Mouse (Mus musculus): ENCODE data around the gene Otud7b. TPM values are rescaled to one million over a fixed set of nuclear protein-coding genes. Genes with fewer than 3 reads are reported as not detected.
"Not testable (repeated sequence)": the region's sequence is repeated elsewhere in the genome, so short reads cannot be mapped to it uniquely, and the experiment has no call there.

Gene Otud7b
- total RNA-seq, 2 experiments from 2014 or later = 49.3 to 55.9 TPM

- peak; percentile 48 for DNase-seq
Observed at GRCm38 (mm10) chr3:96180727-96181477, 76.6 kb downstream of the Otud7b start, which contains the start of gene Sv2a. Sv2a (plus strand) TSS chr3:96181151.

GRCm38 (mm10) chr3:96181510-96182381, 77.4 kb downstream of the Otud7b start:
- DNase-seq = no peak

- DNase-seq = no peak
Observed at GRCm38 (mm10) chr3:96182382-96182776, 78.1 kb downstream of the Otud7b start.

GRCm38 (mm10) chr3:96192977-96193376, 88.7 kb downstream of the Otud7b start:
- DNase-seq = no peak

GRCm38 (mm10) chr3:96194966-96195365, 90.6 kb downstream of the Otud7b start:
- no peak for DNase-seq

GRCm38 (mm10) chr3:96195616-96196313, 91.4 kb downstream of the Otud7b start:
- DNase-seq = no peak

GRCm38 (mm10) chr3:96196437-96197128, 92.3 kb downstream of the Otud7b start:
- no peak for DNase-seq

- DNase-seq = peak; percentile 79
Observed at GRCm38 (mm10) chr3:96197129-96197749, 92.9 kb downstream of the Otud7b start.

- no peak for DNase-seq
Observed at GRCm38 (mm10) chr3:96198181-96198580, 93.9 kb downstream of the Otud7b start.

GRCm38 (mm10) chr3:96198601-96199251, 94.4 kb downstream of the Otud7b start:
- DNase-seq = not testable (repeated sequence)

GRCm38 (mm10) chr3:96199731-96200130, 95.4 kb downstream of the Otud7b start:
- no peak for DNase-seq

- no peak for DNase-seq
Observed at GRCm38 (mm10) chr3:96207819-96208218, 103.5 kb downstream of the Otud7b start.

GRCm38 (mm10) chr3:96209242-96209641, 104.9 kb downstream of the Otud7b start:
- peak; percentile 34 for DNase-seq

Other genes with a start within 250 kb of the Otud7b start
- gene Prpf3, start 248.6 kb upstream of the Otud7b start, total RNA-seq (2021) = 10 to 100 TPM; 12.8 to 22.9 TPM
- 100 to 1,000 TPM; 270 to 271 TPM for gene Mrps21, start 233.0 kb upstream of the Otud7b start, total RNA-seq (2021)
- gene Ciart, start 222.3 kb upstream of the Otud7b start, total RNA-seq (2021) = 1 to 10 TPM; 1.0 to 1.6 TPM
- gene BC028528, start 212.5 kb upstream of the Otud7b start, total RNA-seq (2021) = 10 to 100 TPM; 15.7 to 20.8 TPM
- gene Aph1a, start 210.6 kb upstream of the Otud7b start, total RNA-seq (2021) = 10 to 100 TPM; 66.1 to 72.1 TPM
- gene Car14, start 199.8 kb upstream of the Otud7b start, total RNA-seq (2021) = 10 to 100 TPM; 49.1 to 56.9 TPM
- gene Anp32e, start 175.3 kb upstream of the Otud7b start, total RNA-seq (2021) = 100 to 1,000 TPM in 1 of 2 experiments, 10 to 100 TPM in 1; 87.3 to 101 TPM
- 10 to 100 TPM; 56.2 to 67.9 TPM for gene Plekho1, start 108.5 kb upstream of the Otud7b start, total RNA-seq (2021)
- gene Vps45, start 46.1 kb upstream of the Otud7b start, total RNA-seq (2021) = 10 to 100 TPM; 25.4 to 27.3 TPM
- gene Mtmr11, start 57.5 kb downstream of the Otud7b start, total RNA-seq (2021) = 10 to 100 TPM in 1 of 2 experiments, 1 to 10 TPM in 1; 4.3 to 12.0 TPM
- 10 to 100 TPM; 18.4 to 22.5 TPM for gene Sf3b4, start 67.8 kb downstream of the Otud7b start, total RNA-seq (2021)
- gene Sv2a, start 76.6 kb downstream of the Otud7b start, total RNA-seq (2021) = 1 to 10 TPM; 4.1 TPM
- gene Bola1, start 115.2 kb downstream of the Otud7b start, total RNA-seq (2021) = 10 to 100 TPM; 23.3 to 28.3 TPM
- 10 to 100 TPM; 10.3 to 10.7 TPM for gene Hist2h2ab, start 115.3 kb downstream of the Otud7b start, total RNA-seq (2021)
- gene Hist2h2ac, start 116.4 kb downstream of the Otud7b start, total RNA-seq (2021) = 10 to 100 TPM; 77.5 to 90.5 TPM
- 1 to 10 TPM; 3.7 to 4.7 TPM for gene Hist2h2be, start 116.6 kb downstream of the Otud7b start, total RNA-seq (2021)
- 10 to 100 TPM; 79.1 to 93.5 TPM for gene Hist2h3c2, start 134.6 kb downstream of the Otud7b start, total RNA-seq (2021)
- gene Hist2h2aa2, start 135.7 kb downstream of the Otud7b start, total RNA-seq (2021) = 100 to 1,000 TPM; 666 to 717 TPM
- gene Hist2h2aa1, start 141.0 kb downstream of the Otud7b start, total RNA-seq (2021) = 10 to 100 TPM; 10.2 to 16.2 TPM
- gene Hist2h3c1, start 142.2 kb downstream of the Otud7b start, total RNA-seq (2021) = 1 to 10 TPM in 1 of 2 experiments, under 1 TPM in 1; 0.43 to 1.8 TPM
- gene Hist2h4, start 158.8 kb downstream of the Otud7b start, total RNA-seq (2021) = 10 to 100 TPM; 40.0 to 46.5 TPM
- 100 to 1,000 TPM; 371 to 396 TPM for gene Hist2h3b, start 164.1 kb downstream of the Otud7b start, total RNA-seq (2021)
- gene Hist2h2bb, start 165.2 kb downstream of the Otud7b start, total RNA-seq (2021) = 100 to 1,000 TPM; 371 to 420 TPM
- 1 to 10 TPM in 1 of 2 experiments, under 1 TPM in 1; 0.56 to 1.2 TPM for gene Fcgr1, start 189.4 kb downstream of the Otud7b start, total RNA-seq (2021)

All from gastrocnemius, postnatal 10 days (tissue).